Mouse (Mus musculus) activated CD4-positive, CD25-positive, alpha-beta regulatory T cell, adult 4 months (primary cell): Measurements from ENCODE around the gene Raph1. TPM values are rescaled to one million over a fixed set of nuclear protein-coding genes. Genes with fewer than 3 reads are reported as not detected.

Experiments used
- ATAC-seq: one replicate; pipeline ENCODE4 v1.8.0; 2017
- polyA plus RNA-seq, 2 experiments: library from polyadenylated mRNA; unstranded; fragments of 100-300 nt; shearing (Covaris generic); gene quantifications; one replicate each; pipeline ENCODE4 v1.2.1; 2017

Raph1 gene
- polyA plus RNA-seq = 1 to 10 TPM; 4.1 to 6.8 TPM

- peak; percentile 38 for ATAC-seq
Observed at GRCm38 (mm10) chr1:60566631-60567311, at the start of gene Raph1. TSS of gene Raph1 (minus strand) at chr1:60567104.

GRCm38 (mm10) chr1:60615703-60616102 is 48.8 kb upstream of the Raph1 start:
- no peak for ATAC-seq

DNA sequence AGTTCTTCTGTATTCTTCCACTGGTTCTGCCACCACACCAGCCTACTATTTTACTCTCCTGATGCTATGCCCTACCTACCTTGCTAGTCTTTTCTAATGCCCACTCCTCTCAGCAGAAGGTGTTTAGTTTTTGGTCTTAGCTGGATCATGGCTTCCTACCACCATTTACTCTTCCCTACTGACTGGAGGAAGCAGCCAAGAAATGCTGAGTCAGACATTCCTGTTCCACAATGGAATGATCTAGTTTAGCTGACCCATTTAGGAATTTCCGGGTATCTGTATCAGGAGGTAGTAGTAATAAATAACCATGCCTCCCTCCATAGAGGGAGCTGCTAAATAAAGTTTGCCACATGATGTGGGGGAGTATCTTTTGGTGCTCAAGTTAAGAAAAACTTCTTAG is 48.0 kb upstream of the Raph1 start:
- no peak for ATAC-seq

- no peak for ATAC-seq
Observed at GRCm38 (mm10) chr1:60611968-60612367, 45.1 kb upstream of the Raph1 start.

- ATAC-seq = no peak
Observed at GRCm38 (mm10) chr1:60610631-60611030, 43.7 kb upstream of the Raph1 start.

DNA sequence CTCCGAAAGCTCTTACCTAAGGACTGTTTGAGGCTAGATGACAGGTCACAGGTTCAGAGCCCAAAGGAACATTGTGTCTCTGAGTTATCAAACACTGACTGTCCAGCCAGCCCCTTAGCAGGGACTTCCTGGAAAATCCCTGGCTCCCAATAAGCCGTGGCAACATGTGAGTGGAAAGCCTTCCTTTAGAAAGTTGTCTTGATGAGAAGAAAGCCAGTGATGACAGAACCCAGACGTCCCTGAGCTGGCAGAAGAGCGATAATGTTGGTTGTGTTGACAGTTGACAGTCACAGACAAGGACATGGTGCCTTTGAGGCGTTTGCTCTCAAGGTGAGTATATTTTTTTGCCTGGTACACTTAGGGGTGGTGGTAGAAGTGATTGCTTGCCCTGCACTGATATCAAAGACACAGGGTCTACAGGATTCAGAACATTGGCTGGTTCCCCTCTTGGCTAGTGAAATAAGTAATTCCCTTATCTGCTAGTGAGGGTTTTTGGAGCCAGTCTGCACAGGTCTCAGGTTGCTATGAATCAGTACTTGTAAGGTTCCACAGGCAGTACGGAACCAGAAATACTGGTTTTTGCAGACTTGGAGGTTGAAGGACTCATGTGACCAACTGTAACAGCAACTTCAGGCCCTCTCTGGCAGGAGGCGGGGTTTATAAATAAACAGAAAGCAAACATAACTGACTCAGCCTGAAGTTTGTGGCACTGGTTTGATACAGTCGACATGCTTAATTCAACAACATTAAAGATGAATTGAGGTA is 42.3 kb upstream of the Raph1 start:
- no peak for ATAC-seq

- ATAC-seq = no peak
Observed at GRCm38 (mm10) chr1:60604481-60605021, 37.6 kb upstream of the Raph1 start.

DNA sequence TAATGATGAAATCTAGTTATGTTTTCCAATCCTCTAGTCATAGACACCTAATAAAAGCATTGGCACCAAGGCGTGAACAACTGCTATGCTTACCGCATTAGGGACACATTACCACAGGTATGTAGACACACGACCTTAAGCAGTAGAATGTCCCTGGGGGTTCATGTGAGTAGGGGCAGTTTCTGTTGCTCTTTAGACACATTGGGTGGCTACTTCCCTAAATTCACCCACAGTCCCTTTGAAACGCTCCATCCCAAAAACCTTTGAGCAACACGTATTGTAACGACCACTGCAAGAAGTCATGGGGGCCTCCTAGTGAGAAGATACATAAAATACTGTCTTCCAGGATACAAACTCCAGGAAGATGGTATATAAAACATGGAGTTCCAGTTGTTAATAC is 33.8 kb upstream of the Raph1 start:
- ATAC-seq = no peak

- ATAC-seq = no peak
Observed at GRCm38 (mm10) chr1:60599926-60600325, 33.0 kb upstream of the Raph1 start.

DNA sequence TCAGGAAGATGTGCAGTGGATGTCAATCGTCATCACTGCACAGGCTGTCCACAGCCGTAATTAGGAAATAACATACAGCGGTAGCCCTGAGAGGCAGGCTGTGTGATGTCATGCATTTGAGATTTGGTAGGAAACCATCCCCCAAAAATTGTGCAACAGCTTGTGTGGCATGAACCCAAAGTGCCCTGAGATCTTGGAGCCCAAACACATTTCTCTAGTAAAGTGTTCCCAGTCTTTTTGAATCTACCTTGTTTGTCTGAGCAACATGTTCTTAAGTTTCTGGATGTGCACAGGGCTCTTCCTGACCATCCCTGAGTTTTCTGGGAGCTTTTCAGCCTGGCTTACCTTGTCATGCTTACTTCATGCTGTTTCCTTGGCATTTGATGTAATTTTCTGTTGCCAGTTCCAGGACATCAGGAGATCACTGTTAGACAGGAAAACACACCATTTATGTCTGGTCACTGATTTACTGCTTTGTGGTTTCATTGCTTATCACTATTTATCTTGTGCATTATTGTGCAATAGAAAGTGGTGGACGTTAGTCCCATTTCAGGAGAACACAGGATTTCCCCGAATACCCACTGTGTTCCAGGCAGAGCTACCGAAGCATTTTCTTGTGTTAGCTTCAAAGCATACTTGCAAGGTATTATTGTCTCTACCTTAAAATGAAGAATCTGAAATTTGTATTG is 32.3 kb upstream of the Raph1 start:
- ATAC-seq = no peak

DNA sequence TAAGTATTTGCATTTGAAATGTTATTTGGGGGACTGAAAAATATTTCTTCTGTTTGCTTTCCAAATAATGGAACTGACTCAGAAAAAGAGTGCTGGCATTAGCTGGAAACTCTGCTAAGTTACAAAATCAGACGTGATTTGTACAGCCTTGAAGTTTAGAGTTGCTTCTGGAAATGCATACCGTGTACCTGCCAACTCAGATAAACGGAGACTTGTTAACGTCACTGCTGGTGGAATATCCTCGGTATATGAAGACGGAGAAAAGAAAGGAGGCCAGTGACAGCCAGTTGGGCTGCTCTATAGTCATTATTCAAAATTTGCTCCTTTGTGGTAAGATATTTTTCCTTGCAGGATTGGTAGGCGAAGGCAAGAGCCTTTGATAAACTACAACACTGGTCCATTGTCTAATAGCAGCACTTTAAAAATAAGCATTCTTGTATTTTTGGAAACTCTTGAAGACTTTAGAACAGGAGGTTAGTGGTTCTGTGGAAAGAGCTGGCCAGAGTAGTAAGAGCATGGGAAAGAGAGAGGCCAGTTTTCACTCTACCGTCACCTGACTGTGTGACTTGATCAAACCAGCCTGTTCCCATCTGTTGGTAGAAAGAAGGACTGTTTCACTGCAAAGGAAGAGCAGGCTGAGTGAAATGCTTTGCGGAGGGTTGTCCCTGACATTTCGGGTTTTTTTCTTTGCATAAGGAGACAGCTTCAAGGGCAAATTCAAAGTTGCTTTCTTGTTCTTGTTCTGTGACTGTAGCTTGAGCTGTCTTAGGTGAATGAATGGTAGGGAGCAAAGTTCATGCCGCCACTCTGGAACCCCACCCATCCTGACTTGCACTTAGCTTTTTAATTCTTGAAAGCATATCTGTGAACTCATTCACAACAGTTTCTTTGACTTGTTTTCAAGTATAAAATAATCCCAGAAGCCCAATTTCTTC is 29.7 kb upstream of the Raph1 start:
- ATAC-seq = no peak

- ATAC-seq = no peak
Observed at GRCm38 (mm10) chr1:60593101-60593500, 26.2 kb upstream of the Raph1 start.

GRCm38 (mm10) chr1:60588887-60589629 is 22.2 kb upstream of the Raph1 start:
- ATAC-seq = no peak

- ATAC-seq = no peak
Observed at GRCm38 (mm10) chr1:60580990-60581389, 14.1 kb upstream of the Raph1 start.

GRCm38 (mm10) chr1:60579886-60580285 is 13.0 kb upstream of the Raph1 start:
- ATAC-seq = no peak

DNA sequence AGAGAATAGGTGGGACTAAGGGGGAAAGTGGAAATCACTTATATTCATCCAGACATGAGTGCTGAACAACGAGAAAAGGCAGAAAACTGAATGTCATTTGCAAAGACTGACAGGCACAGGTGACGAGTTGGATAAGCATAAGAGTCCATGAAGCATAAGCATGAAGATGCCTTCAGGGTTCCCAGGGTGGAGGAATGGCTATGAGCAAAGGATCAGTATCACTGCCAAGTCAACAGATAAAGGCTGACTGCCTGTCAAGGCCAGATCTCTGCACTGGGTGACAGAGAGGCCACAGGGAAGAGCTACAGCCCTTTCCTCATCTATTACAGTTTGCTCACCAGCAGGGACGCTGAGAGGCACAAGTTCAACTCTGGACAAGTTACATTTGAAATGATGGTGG is 5.8 kb upstream of the Raph1 start:
- ATAC-seq = no peak

DNA sequence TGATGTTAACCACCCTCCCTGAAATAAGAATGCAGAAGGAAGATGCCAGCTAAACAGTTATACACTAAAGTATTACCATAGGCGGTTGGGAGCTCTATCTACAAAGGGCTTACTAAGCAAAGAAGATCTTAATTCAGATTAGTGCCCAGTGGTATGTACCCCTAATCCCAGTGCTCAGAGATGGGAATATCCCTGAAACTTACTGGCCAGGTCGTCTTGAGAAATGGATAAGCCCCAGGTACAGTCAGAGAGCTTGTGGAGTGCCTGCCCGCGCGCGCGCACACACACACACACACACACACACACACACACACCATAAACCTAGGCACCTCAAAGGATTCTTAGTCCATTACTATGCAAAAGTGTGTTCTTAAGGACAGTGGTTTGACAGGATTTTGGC is 2.8 kb upstream of the Raph1 start:
- no peak for ATAC-seq

GRCm38 (mm10) chr1:60569210-60569609 is 2.3 kb upstream of the Raph1 start:
- peak; percentile 45 for ATAC-seq

DNA sequence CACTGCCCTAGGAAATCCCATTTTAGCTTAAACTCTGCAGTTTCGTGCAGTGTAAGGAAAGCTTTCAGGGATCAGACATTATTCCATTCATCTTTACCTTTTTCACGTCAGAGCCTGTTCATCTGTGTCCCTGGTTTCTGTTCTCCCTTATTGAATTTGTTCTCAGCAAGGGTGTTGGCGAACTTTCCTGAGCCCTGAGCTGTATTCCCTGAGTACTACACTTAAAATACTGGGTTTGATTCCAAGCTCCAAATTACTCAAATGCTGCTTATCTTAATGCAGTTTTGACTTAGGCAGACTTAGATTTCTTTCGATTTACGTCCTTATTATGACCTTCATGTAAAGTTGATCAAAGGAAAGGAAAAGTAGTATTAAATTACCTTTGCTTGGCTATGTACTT is 417 bp upstream of the Raph1 start:
- ATAC-seq = no peak

GRCm38 (mm10) chr1:60565931-60566630 is 823 bp downstream of the Raph1 start:
- ATAC-seq = no peak
